ENCODE assay signal across 10 mouse cellular contexts in genomic region chr4:95389647-95390046, GRCm38 (mm10).
DNase-seq lines count a peak whose midpoint lies in the region; ATAC-seq and TF ChIP-seq lines count a peak whose summit lies in the region.
"Had no signal": no experiment of that assay in that cellular context is flagged by ENCODE, and none has a peak within 500 bp of the region (broad histone marks: within the 10 kb centered on the region; RNA-seq: fewer than 3 reads in every experiment).

No protein-coding gene starts in this region.

- H3K4me2 ChIP-seq in midbrain, embryonic 14.5 days (ENCODE audit: low read length) = no peak overlapping the region
- no peak overlapping the region for H3K4me2 ChIP-seq in midbrain, embryonic 11.5 days
- no peak overlapping the region for H3K4me2 ChIP-seq in stomach, embryonic 16.5 days (ENCODE audit: low read depth, low read length)
- H3K4me2 ChIP-seq: limb, embryonic 15.5 days had no signal

- peak; percentile 26 for DNase-seq in midbrain, embryonic 14.5 days
- DNase-seq in midbrain, embryonic 11.5 days (ENCODE audit: low spot score, missing footprints) = no peak
- DNase-seq in heart, adult 8-10 months (ENCODE audit: low spot score) = peak; percentile 37
- peak; percentile 39 to 65 for DNase-seq in kidney, postnatal 36 days
- DNase-seq in left cerebral cortex, adult 2 months (ENCODE audit: extremely low spot score in 1 of 2, low spot score in 2 of 2) = no peak
- DNase-seq in layer of hippocampus, adult 11-12 months (ENCODE audit: low spot score) = no peak
- no peak for DNase-seq in ovary, postnatal 10 days (ENCODE audit: low spot score)
- DNase-seq: thymus, postnatal 25 days had no signal

- intact Hi-C loops in left cerebral cortex, adult 2 months (cut with DNase I) = no loop called here

- no peak for TF ChIP-seq CTCF in left cerebral cortex, adult 2 months (IDR thresholded peaks at IDR 0.05)

- peak; percentile 38; the same call in 1 of the 2 replicates for ATAC-seq in midbrain, embryonic 14.5 days (ENCODE audit: low FRiP score, low TSS enrichment)
- ATAC-seq in midbrain, embryonic 11.5 days (ENCODE audit: low FRiP score) = no peak
- ATAC-seq in stomach, embryonic 16.5 days (ENCODE audit: insufficient read depth, low FRiP score) = peak; percentile 73; the same call in 1 of the 2 replicates

- H3K27ac ChIP-seq in midbrain, embryonic 14.5 days (replicated peaks; ENCODE audit: low read depth, low read length) = no peak overlapping the region
- H3K27ac ChIP-seq in midbrain, embryonic 11.5 days (ENCODE audit: low read depth, low read length) = no peak overlapping the region
- H3K27ac ChIP-seq in stomach, embryonic 16.5 days (ENCODE audit: low read length) = peak overlapping the region; percentile 57; the same call in 1 of the 2 replicates
- no peak overlapping the region for H3K27ac ChIP-seq in left cerebral cortex, adult 2 months
- H3K27ac ChIP-seq: limb, embryonic 15.5 days had no signal

- H3K4me3 ChIP-seq in midbrain, embryonic 14.5 days (replicated peaks; ENCODE audit: low read depth, low read length) = no peak overlapping the region
- H3K4me3 ChIP-seq in midbrain, embryonic 11.5 days (ENCODE audit: low read depth, low read length) = no peak overlapping the region
- no peak overlapping the region for H3K4me3 ChIP-seq in stomach, embryonic 16.5 days (replicated peaks; ENCODE audit: low read length)
- no peak overlapping the region for H3K4me3 ChIP-seq in left cerebral cortex, adult 2 months
- H3K4me3 ChIP-seq: limb, embryonic 15.5 days had no signal

- no peaks in the 10 kb centered on the region for H3K36me3 ChIP-seq in midbrain, embryonic 14.5 days (ENCODE audit: control insufficient read depth, insufficient read depth, low read length)
- H3K36me3 ChIP-seq in midbrain, embryonic 11.5 days (ENCODE audit: control insufficient read depth, insufficient read depth, low read length) = no peaks in the 10 kb centered on the region
- H3K36me3 ChIP-seq in stomach, embryonic 16.5 days (ENCODE audit: control insufficient read depth, insufficient read depth, low read length) = no peaks in the 10 kb centered on the region
- H3K36me3 ChIP-seq: limb, embryonic 15.5 days had no signal

- 38% methylated on average over 2 of the region's 2 CpGs for WGBS in midbrain, embryonic 14.5 days
- 44% methylated on average over 2 of the region's 2 CpGs for WGBS in midbrain, embryonic 11.5 days
- WGBS in stomach, embryonic 16.5 days = 43% methylated on average over 2 of the region's 2 CpGs

- H3K9me3 ChIP-seq in midbrain, embryonic 14.5 days (ENCODE audit: control insufficient read depth, low read length) = no peaks in the 10 kb centered on the region
- no peaks in the 10 kb centered on the region for H3K9me3 ChIP-seq in midbrain, embryonic 11.5 days (ENCODE audit: control insufficient read depth, low read length)
- H3K9me3 ChIP-seq in stomach, embryonic 16.5 days (replicated peaks; ENCODE audit: control insufficient read depth, low read length) = no peaks in the 10 kb centered on the region
- H3K9me3 ChIP-seq: limb, embryonic 15.5 days had no signal

- H3K9ac ChIP-seq in midbrain, embryonic 14.5 days (replicated peaks; ENCODE audit: low read length) = no peak overlapping the region
- H3K9ac ChIP-seq in midbrain, embryonic 11.5 days (ENCODE audit: low read length) = no peak overlapping the region
- H3K9ac ChIP-seq in stomach, embryonic 16.5 days (ENCODE audit: low read length) = no peak overlapping the region
- H3K9ac ChIP-seq: limb, embryonic 15.5 days had no signal

- no peaks in the 10 kb centered on the region for H3K27me3 ChIP-seq in midbrain, embryonic 14.5 days (ENCODE audit: control insufficient read depth, insufficient read depth, low read length)
- no peaks in the 10 kb centered on the region for H3K27me3 ChIP-seq in midbrain, embryonic 11.5 days (ENCODE audit: control insufficient read depth, insufficient read depth, low read length)
- H3K27me3 ChIP-seq in stomach, embryonic 16.5 days (ENCODE audit: control insufficient read depth, insufficient read depth, low read length) = no peaks in the 10 kb centered on the region
- H3K27me3 ChIP-seq: limb, embryonic 15.5 days had no signal

- H3K4me1 ChIP-seq in midbrain, embryonic 14.5 days (ENCODE audit: control insufficient read depth, insufficient read depth, low read length) = no peaks in the 10 kb centered on the region
- no peaks in the 10 kb centered on the region for H3K4me1 ChIP-seq in midbrain, embryonic 11.5 days (ENCODE audit: control insufficient read depth, insufficient read depth, low read length)
- peaks cover 24% of the 10 kb centered on the region for H3K4me1 ChIP-seq in stomach, embryonic 16.5 days (ENCODE audit: control insufficient read depth, insufficient read depth, low read length)

Comparison
In these comparisons a context has a peak if more than half of its experiments do, and no peak if none do; other contexts are left out.
1. DNase-seq: peak in midbrain, embryonic 14.5 days (single experiment), heart, adult 8-10 months (single experiment) and kidney, postnatal 36 days (2 of 2); none in midbrain, embryonic 11.5 days (single experiment), left cerebral cortex, adult 2 months (0 of 2), layer of hippocampus, adult 11-12 months (single experiment) and ovary, postnatal 10 days (single experiment).